Mouse (Mus musculus): ENCODE data around the gene Ly6g5b. TPM values are rescaled to one million over a fixed set of nuclear protein-coding genes. Genes with fewer than 3 reads are reported as not detected.
A peak's percentile ranks its signal among the peaks of the same experiment; 100 is the strongest.

Gene Ly6g5b
- total and polyA plus RNA-seq, 3 experiments: 0.10 to 0.82 TPM; not detected in 1

- Histone ChIP-seq H3K4me1 (ENCODE audit: insufficient read depth, low read depth, low read length) (peaks cover 44% of the 10 kb centered on the region), H3K36me3 (replicated peaks) (peaks cover 33% of the 10 kb centered on the region), H3K27me3 (ENCODE audit: insufficient read depth, low read length) (peaks cover 52% of the 10 kb centered on the region), H3K4me3 (ENCODE audit: low read depth, low read length) (peak within 1 kb of the TSS; percentile 49; the same call in 1 of the 2 replicates), H3K9me3 (replicated peaks) (no peaks in the 10 kb centered on the region)
- ATAC-seq (ENCODE audit: extremely low read depth, insufficient number of reproducible peaks, low FRiP score, poor library complexity, severe bottlenecking) (no peak), DNase-seq (ENCODE audit: low spot score) (no peak)
- TF ChIP-seq TAL1 (conservative IDR thresholded peaks at IDR 0.05; ENCODE audit: low read depth, low read length) (no peak), CTCF (IDR thresholded peaks at IDR 0.05; ENCODE audit: low read depth, low read length) (no peak), GATA1 (IDR thresholded peaks at IDR 0.05; ENCODE audit: borderline replicate concordance, low read length) (no peak), POLR2AphosphoS5 (IDR thresholded peaks at IDR 0.05; ENCODE audit: insufficient replicate concordance, low read depth, low read length) (no peak), GATA2 (IDR thresholded peaks at IDR 0.05; ENCODE audit: borderline replicate concordance, low read depth, low read length) (no peak)
Observed at GRCm38 (mm10) chr17:35064951-35065947, 50.0 kb downstream of the Ly6g5b start, which contains the start of gene Ly6g6c. Ly6g6c (plus strand) TSS chr17:35065388.

- H3K9me3 ChIP-seq (replicated peaks): no peaks in the 10 kb centered on the region
- H3K4me3 ChIP-seq (ENCODE audit: low read depth, low read length): no peak overlapping the region; the same call in 1 of the 2 replicates
- no peak for ATAC-seq (ENCODE audit: extremely low read depth, insufficient number of reproducible peaks, low FRiP score, poor library complexity, severe bottlenecking)
- TF ChIP-seq GATA2 (IDR thresholded peaks at IDR 0.05; ENCODE audit: borderline replicate concordance, low read depth, low read length) (no peak), GATA1 (IDR thresholded peaks at IDR 0.05; ENCODE audit: borderline replicate concordance, low read length) (no peak), TAL1 (conservative IDR thresholded peaks at IDR 0.05; ENCODE audit: low read depth, low read length) (no peak)
- H3K27me3 ChIP-seq (ENCODE audit: insufficient read depth, low read length): peaks cover 47% of the 10 kb centered on the region
- DNase-seq (ENCODE audit: low spot score): no peak
- peaks cover 51% of the 10 kb centered on the region for H3K4me1 ChIP-seq (ENCODE audit: insufficient read depth, low read depth, low read length)
- peaks cover 36% of the 10 kb centered on the region for H3K36me3 ChIP-seq (replicated peaks)
Observed at GRCm38 (mm10) chr17:35064378-35064877, 50.8 kb downstream of the Ly6g5b start.

Other genes with a start within 250 kb of the Ly6g5b start
Only the 20 nearest of the 42 such genes appear.
- gene Msh5, start 68.7 kb downstream of the Ly6g5b start, total RNA-seq (2014; fragmentation: Nextera tagmentation): 41.7 and 45.5 TPM in 2 replicates
- 11.8 and 12.4 TPM in 2 replicates for gene Msh5, start 68.7 kb downstream of the Ly6g5b start, total RNA-seq (2017)
- 11.3 and 11.5 TPM in 2 replicates for gene Msh5, start 68.7 kb downstream of the Ly6g5b start, polyA plus RNA-seq (2012)
- gene Clic1, start 65.5 kb downstream of the Ly6g5b start, total RNA-seq (2014; fragmentation: Nextera tagmentation): 211 and 218 TPM in 2 replicates
- 562 and 724 TPM in 2 replicates for gene Clic1, start 65.5 kb downstream of the Ly6g5b start, total RNA-seq (2017)
- gene Clic1, start 65.5 kb downstream of the Ly6g5b start, polyA plus RNA-seq (2012): 233 and 258 TPM in 2 replicates
- gene Ddah2, start 56.4 kb downstream of the Ly6g5b start, total RNA-seq (2014; fragmentation: Nextera tagmentation): 52.4 and 70.3 TPM in 2 replicates
- gene Ddah2, start 56.4 kb downstream of the Ly6g5b start, total RNA-seq (2017): 179 and 180 TPM in 2 replicates
- gene Ddah2, start 56.4 kb downstream of the Ly6g5b start, polyA plus RNA-seq (2012): 242 and 291 TPM in 2 replicates
- not detected in 2 replicates for gene Ly6g6c, start 50.0 kb downstream of the Ly6g5b start, total RNA-seq (2014; fragmentation: Nextera tagmentation)
- 0.16 TPM in 1 of 2 replicates, not detected in the other for gene Ly6g6c, start 50.0 kb downstream of the Ly6g5b start, total RNA-seq (2017)
- not detected in 2 replicates for gene Ly6g6c, start 50.0 kb downstream of the Ly6g5b start, polyA plus RNA-seq (2012)
- gene Mpig6b, start 49.2 kb downstream of the Ly6g5b start, total RNA-seq (2014; fragmentation: Nextera tagmentation): not detected in 2 replicates
- 0.06 TPM in 1 of 2 replicates, not detected in the other for gene Mpig6b, start 49.2 kb downstream of the Ly6g5b start, total RNA-seq (2017)
- not detected in 2 replicates for gene Mpig6b, start 49.2 kb downstream of the Ly6g5b start, polyA plus RNA-seq (2012)
- gene Ly6g6e, start 38.5 kb downstream of the Ly6g5b start, total RNA-seq (2014; fragmentation: Nextera tagmentation): not detected in 2 replicates
- gene Ly6g6e, start 38.5 kb downstream of the Ly6g5b start, total RNA-seq (2017): not detected in 2 replicates
- gene Ly6g6e, start 38.5 kb downstream of the Ly6g5b start, polyA plus RNA-seq (2012): 0.36 TPM in 1 of 2 replicates, not detected in the other
- gene Ly6g6d, start 37.4 kb downstream of the Ly6g5b start, total RNA-seq (2014; fragmentation: Nextera tagmentation): not detected in 2 replicates
- 0.58 TPM in 1 of 2 replicates, not detected in the other for gene Ly6g6d, start 37.4 kb downstream of the Ly6g5b start, total RNA-seq (2017)
- 2.0 and 3.6 TPM in 2 replicates for gene Ly6g6d, start 37.4 kb downstream of the Ly6g5b start, polyA plus RNA-seq (2012)
- gene Ly6g6f, start 29.8 kb downstream of the Ly6g5b start, total RNA-seq (2014; fragmentation: Nextera tagmentation): not detected in 2 replicates
- 0.23 and 0.27 TPM in 2 replicates for gene Ly6g6f, start 29.8 kb downstream of the Ly6g5b start, total RNA-seq (2017)
- gene Ly6g6f, start 29.8 kb downstream of the Ly6g5b start, polyA plus RNA-seq (2012): 0.10 and 0.24 TPM in 2 replicates
- 28.9 and 32.3 TPM in 2 replicates for gene Abhd16a, start 26.2 kb downstream of the Ly6g5b start, total RNA-seq (2014; fragmentation: Nextera tagmentation)
- gene Abhd16a, start 26.2 kb downstream of the Ly6g5b start, total RNA-seq (2017): 35.6 and 50.0 TPM in 2 replicates
- gene Abhd16a, start 26.2 kb downstream of the Ly6g5b start, polyA plus RNA-seq (2012): 80.6 and 97.0 TPM in 2 replicates
- not detected in 2 replicates for gene Ly6g5c, start 7.1 kb downstream of the Ly6g5b start, total RNA-seq (2014; fragmentation: Nextera tagmentation)
- not detected in 2 replicates for gene Ly6g5c, start 7.1 kb downstream of the Ly6g5b start, total RNA-seq (2017)
- not detected in 2 replicates for gene Ly6g5c, start 7.1 kb downstream of the Ly6g5b start, polyA plus RNA-seq (2012)
- 38.0 and 45.9 TPM in 2 replicates for gene Gpank1, start 6.0 kb upstream of the Ly6g5b start, total RNA-seq (2014; fragmentation: Nextera tagmentation)
- 49.0 and 54.0 TPM in 2 replicates for gene Gpank1, start 6.0 kb upstream of the Ly6g5b start, total RNA-seq (2017)
- 87.0 and 99.4 TPM in 2 replicates for gene Gpank1, start 6.0 kb upstream of the Ly6g5b start, polyA plus RNA-seq (2012)
- gene Csnk2b, start 6.6 kb upstream of the Ly6g5b start, total RNA-seq (2014; fragmentation: Nextera tagmentation): 466 and 494 TPM in 2 replicates
- 431 and 460 TPM in 2 replicates for gene Csnk2b, start 6.6 kb upstream of the Ly6g5b start, total RNA-seq (2017)
- 74.4 and 79.6 TPM in 2 replicates for gene Csnk2b, start 6.6 kb upstream of the Ly6g5b start, polyA plus RNA-seq (2012)
- 5.9 and 9.3 TPM in 2 replicates for gene D17H6S53E, start 10.9 kb upstream of the Ly6g5b start, total RNA-seq (2014; fragmentation: Nextera tagmentation)
- 22.1 and 24.1 TPM in 2 replicates for gene D17H6S53E, start 10.9 kb upstream of the Ly6g5b start, total RNA-seq (2017)
- 12.5 and 12.8 TPM in 2 replicates for gene D17H6S53E, start 10.9 kb upstream of the Ly6g5b start, polyA plus RNA-seq (2012)
- not detected in 2 replicates for gene Apom, start 16.6 kb upstream of the Ly6g5b start, total RNA-seq (2014; fragmentation: Nextera tagmentation)
- gene Apom, start 16.6 kb upstream of the Ly6g5b start, total RNA-seq (2017): 0.22 and 0.23 TPM in 2 replicates
- 0.10 and 0.11 TPM in 2 replicates for gene Apom, start 16.6 kb upstream of the Ly6g5b start, polyA plus RNA-seq (2012)
- gene Bag6, start 19.8 kb upstream of the Ly6g5b start, total RNA-seq (2014; fragmentation: Nextera tagmentation): 160 and 182 TPM in 2 replicates
- 60.7 and 69.5 TPM in 2 replicates for gene Bag6, start 19.8 kb upstream of the Ly6g5b start, total RNA-seq (2017)
- 686 and 799 TPM in 2 replicates for gene Bag6, start 19.8 kb upstream of the Ly6g5b start, polyA plus RNA-seq (2012)
- gene Prrc2a, start 49.5 kb upstream of the Ly6g5b start, total RNA-seq (2014; fragmentation: Nextera tagmentation): 773 and 873 TPM in 2 replicates
- 35.3 and 36.8 TPM in 2 replicates for gene Prrc2a, start 49.5 kb upstream of the Ly6g5b start, total RNA-seq (2017)
- gene Prrc2a, start 49.5 kb upstream of the Ly6g5b start, polyA plus RNA-seq (2012): 1,534 and 1,682 TPM in 2 replicates
- 3.1 TPM in 1 of 2 replicates, not detected in the other for gene Aif1, start 60.6 kb upstream of the Ly6g5b start, total RNA-seq (2014; fragmentation: Nextera tagmentation)
- 2.1 and 3.2 TPM in 2 replicates for gene Aif1, start 60.6 kb upstream of the Ly6g5b start, total RNA-seq (2017)
- 0.17 TPM in 1 of 2 replicates, not detected in the other for gene Aif1, start 60.6 kb upstream of the Ly6g5b start, polyA plus RNA-seq (2012)
- gene Lst1, start 73.0 kb upstream of the Ly6g5b start, total RNA-seq (2014; fragmentation: Nextera tagmentation): 81.9 and 91.5 TPM in 2 replicates
- gene Lst1, start 73.0 kb upstream of the Ly6g5b start, total RNA-seq (2017): 391 and 521 TPM in 2 replicates
- 7.1 and 8.0 TPM in 2 replicates for gene Lst1, start 73.0 kb upstream of the Ly6g5b start, polyA plus RNA-seq (2012)
- not detected in 2 replicates for gene Ltb, start 79.0 kb upstream of the Ly6g5b start, total RNA-seq (2014; fragmentation: Nextera tagmentation)
- gene Ltb, start 79.0 kb upstream of the Ly6g5b start, total RNA-seq (2017): 0.99 and 1.2 TPM in 2 replicates
- 0.45 and 0.78 TPM in 2 replicates for gene Ltb, start 79.0 kb upstream of the Ly6g5b start, polyA plus RNA-seq (2012)
- 0.68 TPM in 1 of 2 replicates, not detected in the other for gene Tnf, start 86.6 kb upstream of the Ly6g5b start, total RNA-seq (2014; fragmentation: Nextera tagmentation)
- gene Tnf, start 86.6 kb upstream of the Ly6g5b start, total RNA-seq (2017): 1.4 and 1.5 TPM in 2 replicates
- 0.04 TPM in 1 of 2 replicates, not detected in the other for gene Tnf, start 86.6 kb upstream of the Ly6g5b start, polyA plus RNA-seq (2012)

All from G1E (cell line).